Mouse (Mus musculus) bone marrow, adult 2 months (tissue): ENCODE data around the gene Cacna2d3.

Experiments used
- CTCF ChIP-seq: fragments of 200-500 bp; IDR thresholded peaks from 2 replicates; pipeline ENCODE4 v1.5.1; 2011; ENCODE audit warnings: low read length, control low read depth; ENCODE audit not compliant: control insufficient read depth, insufficient read depth
- POLR2A ChIP-seq: fragments of 200-500 bp; IDR thresholded peaks from 2 replicates; pipeline ENCODE4 v1.6.1; 2011; ENCODE audit warnings: low read depth, mild to moderate bottlenecking, control low read depth, low read length, borderline replicate concordance; ENCODE audit not compliant: control insufficient read depth

DNA sequence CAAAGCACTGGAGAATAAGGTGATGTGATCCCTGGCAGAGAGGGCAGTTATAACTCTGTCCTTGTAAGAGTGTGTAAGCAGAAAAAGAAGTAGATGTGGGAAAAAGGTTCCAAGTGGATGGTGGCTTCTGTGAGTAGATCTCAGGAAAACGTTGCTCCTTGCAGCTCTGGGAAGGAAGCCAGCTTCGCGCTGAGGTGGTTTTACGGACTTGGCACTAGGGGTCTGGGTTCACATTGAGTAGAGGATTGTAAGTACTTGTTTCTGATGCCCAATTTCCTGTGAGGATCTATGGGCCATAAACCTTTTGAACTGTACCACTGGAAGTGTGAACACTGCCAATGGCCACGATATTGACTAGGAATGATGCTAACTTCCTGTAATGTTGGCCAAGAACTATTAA, 354.8 kb downstream of the Cacna2d3 start:
- TF ChIP-seq CTCF: no peak
- no peak for TF ChIP-seq POLR2A
